Mouse (Mus musculus): ENCODE results near the gene 4930402H24Rik.

DNA sequence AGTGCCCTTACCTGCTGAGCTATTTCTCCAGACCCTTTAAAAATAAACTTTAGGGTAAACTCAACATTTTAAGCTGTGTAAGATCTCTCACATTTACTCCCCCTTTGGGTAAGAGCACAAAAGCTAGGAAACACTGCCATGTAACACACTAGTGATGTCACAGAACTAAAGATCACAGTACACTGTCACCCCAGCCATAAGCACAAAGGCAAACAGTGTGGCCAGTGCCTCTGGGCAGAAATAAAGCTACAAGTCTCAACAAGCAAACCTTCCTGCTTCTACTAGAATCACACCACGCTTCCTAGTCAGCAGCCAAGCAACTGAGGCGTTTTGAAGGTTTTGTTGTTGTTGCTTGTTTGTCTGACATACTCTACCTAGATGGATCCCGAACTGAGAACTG, 72.5 kb downstream of the 4930402H24Rik start:
- TF ChIP-seq CTCF (IDR thresholded peaks at IDR 0.05; ENCODE audit: extremely low read depth, insufficient read depth, insufficient read length, insufficient replicate concordance) (no peak), POLR2A (IDR thresholded peaks at IDR 0.05; ENCODE audit: low read depth, low read length) (no peak)

Data from spleen, adult 2 months (tissue).